Mouse (Mus musculus) heart, embryonic 14.5 days (tissue): Measurements from ENCODE around the gene Zfhx3. TPM values are rescaled to one million over a fixed set of nuclear protein-coding genes. Genes with fewer than 3 reads are reported as not detected.

Experiments
- ATAC-seq: fragments of 200-750 bp; cut with Nextera tagmentation; 2 replicates; pipeline ENCODE4 v1.8.0; 2017; ENCODE audit warnings: low read depth, moderate TSS enrichment; ENCODE audit not compliant: insufficient number of reproducible peaks, insufficient read depth, low FRiP score
- H3K27ac ChIP-seq, 2 experiments: fragments of 200-500 bp in 1 of 2; fragments of 300-500 bp in 1 of 2; sonication (generic) in 1 of 2; replicated peaks in 1 of 2; 2 replicates each; pipeline ENCODE4 v1.5.1; 2012 to 2014; ENCODE audit warnings: low read depth in 2 of 2, low read length in 2 of 2, control low read depth in 1 of 2, mild to moderate bottlenecking in 1 of 2, mixed read lengths in 1 of 2; ENCODE audit not compliant: control insufficient read depth in 1 of 2, insufficient read depth in 1 of 2
- H3K27me3 ChIP-seq: fragments of 300-500 bp; sonication (generic); 2 replicates; pipeline ENCODE4 v1.6.1; 2014; ENCODE audit warnings: mild to moderate bottlenecking, low read length, control low read depth; ENCODE audit not compliant: control insufficient read depth, insufficient read depth
- H3K36me3 ChIP-seq: fragments of 300-500 bp; sonication (generic); 2 replicates; pipeline ENCODE4 v1.6.1; 2014; ENCODE audit warnings: mild to moderate bottlenecking, control low read depth, low read length, mixed read lengths; ENCODE audit not compliant: control insufficient read depth, insufficient read depth
- H3K4me1 ChIP-seq, 2 experiments: fragments of 200-500 bp in 1 of 2; fragments of 300-500 bp in 1 of 2; sonication (generic) in 1 of 2; 2 replicates each; pipeline ENCODE4 v1.6.1; 2012 to 2014; ENCODE audit warnings: low read length in 2 of 2, control low read depth in 1 of 2, mixed read lengths in 1 of 2; ENCODE audit not compliant: control insufficient read depth in 2 of 2, insufficient read depth in 2 of 2
- H3K4me2 ChIP-seq: fragments of 300-500 bp; sonication (generic); 2 replicates; pipeline ENCODE4 v1.6.1; 2014; ENCODE audit warnings: mild to moderate bottlenecking, low read length
- H3K4me3 ChIP-seq, 2 experiments: fragments of 200-500 bp in 1 of 2; fragments of 300-500 bp in 1 of 2; sonication (generic) in 1 of 2; 2 replicates each; pipeline ENCODE4 v1.5.1; 2012 to 2014; ENCODE audit warnings: low read length in 2 of 2, mild to moderate bottlenecking in 2 of 2, control low read depth in 1 of 2, low read depth in 1 of 2, moderate library complexity in 1 of 2; ENCODE audit not compliant: control insufficient read depth in 1 of 2, insufficient read depth in 1 of 2
- H3K9ac ChIP-seq: fragments of 300-500 bp; sonication (generic); 2 replicates; pipeline ENCODE4 v1.6.1; 2014; ENCODE audit warnings: mild to moderate bottlenecking, low read length
- H3K9me3 ChIP-seq: fragments of 300-500 bp; sonication (generic); 2 replicates; pipeline ENCODE4 v1.6.1; 2016; ENCODE audit warnings: low read length, control low read depth; ENCODE audit not compliant: control insufficient read depth
- WGBS: fragments of 180-500 bp; shearing (Covaris S2); extraction: QIAGEN DNeasy Blood & Tissue Kit; methylation state at CpG from one replicate; pipeline ENCODE4 v1.1.7; 2014; 5-methylcytosine and 5-hydroxymethylcytosine counted together
- polyA plus RNA-seq: library from polyadenylated mRNA; unstranded; fragments of >200 nt; fragmentation: Nextera tagmentation; extraction: Ambion mirVana; gene quantifications from 2 replicates; pipeline ENCODE4 v1.2.1, GENCODE M21; 2014

The Zfhx3 gene
- polyA plus RNA-seq, 1 experiment from 2014 or later, result 6.4 TPM

GRCm38 (mm10) chr8:107972198-107972597, 29.8 kb downstream of the Zfhx3 start:
- Histone ChIP-seq H3K9me3 (no peaks in the 10 kb centered on the region), H3K27me3 (no peaks in the 10 kb centered on the region), H3K27ac (no peak overlapping the region), H3K4me1 (no peaks in the 10 kb centered on the region), H3K36me3 (no peaks in the 10 kb centered on the region), H3K4me3 (no peak overlapping the region), H3K9ac (no peak overlapping the region), H3K4me2 (no peak overlapping the region)
- ATAC-seq, result no peak
- 41% methylated on average over 4 of the region's 4 CpGs for WGBS

GRCm38 (mm10) chr8:107974451-107974850, 32.0 kb downstream of the Zfhx3 start:
- no peak overlapping the region for H3K9ac ChIP-seq
- no peaks in the 10 kb centered on the region for H3K36me3 ChIP-seq
- WGBS, result 56% methylated on average over 13 of the region's 13 CpGs
- no peak overlapping the region for H3K27ac ChIP-seq
- ATAC-seq, result no peak
- H3K4me2 ChIP-seq, result no peak overlapping the region
- H3K4me3 ChIP-seq, result no peak overlapping the region
- no peaks in the 10 kb centered on the region for H3K9me3 ChIP-seq
- no peaks in the 10 kb centered on the region for H3K27me3 ChIP-seq
- no peaks in the 10 kb centered on the region for H3K4me1 ChIP-seq

- H3K4me3 ChIP-seq, result no peak overlapping the region
- H3K4me1 ChIP-seq, result no peaks in the 10 kb centered on the region
- no peak overlapping the region for H3K9ac ChIP-seq
- H3K27me3 ChIP-seq, result no peaks in the 10 kb centered on the region
- H3K4me2 ChIP-seq, result no peak overlapping the region
- 87% methylated on average over 1 of the region's 1 CpGs for WGBS
- no peaks in the 10 kb centered on the region for H3K9me3 ChIP-seq
- no peaks in the 10 kb centered on the region for H3K36me3 ChIP-seq
- no peak for ATAC-seq
- H3K27ac ChIP-seq, result no peak overlapping the region
Observed at GRCm38 (mm10) chr8:107978247-107978646, 35.8 kb downstream of the Zfhx3 start.

- H3K4me2 ChIP-seq, result no peak overlapping the region
- H3K9me3 ChIP-seq, result no peaks in the 10 kb centered on the region
- ATAC-seq, result no peak
- no peaks in the 10 kb centered on the region for H3K4me1 ChIP-seq
- no peak overlapping the region for H3K4me3 ChIP-seq
- 61% methylated on average over 10 of the region's 10 CpGs for WGBS
- no peaks in the 10 kb centered on the region for H3K36me3 ChIP-seq
- no peak overlapping the region for H3K27ac ChIP-seq
- no peaks in the 10 kb centered on the region for H3K27me3 ChIP-seq
- H3K9ac ChIP-seq, result no peak overlapping the region
Observed at GRCm38 (mm10) chr8:107980618-107981017, 38.2 kb downstream of the Zfhx3 start.

- H3K4me3 ChIP-seq, result no peak overlapping the region
- no peak overlapping the region for H3K27ac ChIP-seq
- WGBS, result 73% methylated on average over 15 of the region's 15 CpGs
- H3K4me2 ChIP-seq, result no peak overlapping the region
- H3K36me3 ChIP-seq, result no peaks in the 10 kb centered on the region
- no peaks in the 10 kb centered on the region for H3K9me3 ChIP-seq
- no peak for ATAC-seq
- H3K9ac ChIP-seq, result no peak overlapping the region
- no peaks in the 10 kb centered on the region for H3K4me1 ChIP-seq
- no peaks in the 10 kb centered on the region for H3K27me3 ChIP-seq
Observed at GRCm38 (mm10) chr8:107986629-107987028, 44.2 kb downstream of the Zfhx3 start.

GRCm38 (mm10) chr8:107998874-107999273, 56.4 kb downstream of the Zfhx3 start:
- no peaks in the 10 kb centered on the region for H3K9me3 ChIP-seq
- H3K27me3 ChIP-seq, result no peaks in the 10 kb centered on the region
- peak overlapping the region in 1 of 2 experiments; percentile 52; a peak in 1 of 4 replicates for H3K27ac ChIP-seq
- 53% methylated on average over 10 of the region's 10 CpGs for WGBS
- H3K4me3 ChIP-seq, result no peak overlapping the region
- peaks cover 0 to 7% of the 10 kb centered on the region in 2 experiments; a peak in 1 of 4 replicates for H3K4me1 ChIP-seq
- H3K4me2 ChIP-seq, result no peak overlapping the region
- no peak overlapping the region for H3K9ac ChIP-seq
- no peaks in the 10 kb centered on the region for H3K36me3 ChIP-seq
- ATAC-seq, result peak; percentile 54; the same call in 1 of the 2 replicates

GRCm38 (mm10) chr8:108011516-108011915, 69.1 kb downstream of the Zfhx3 start:
- H3K4me1 ChIP-seq, result peaks cover 5 to 10% of the 10 kb centered on the region in 2 experiments; a peak in 3 of 4 replicates
- no peak overlapping the region for H3K4me2 ChIP-seq
- 51% methylated on average over 11 of the region's 11 CpGs for whole genome bisulfite sequencing
- H3K36me3 ChIP-seq, result no peaks in the 10 kb centered on the region
- no peak overlapping the region for H3K4me3 ChIP-seq
- no peaks in the 10 kb centered on the region for H3K27me3 ChIP-seq
- no peak overlapping the region for H3K9ac ChIP-seq
- H3K27ac ChIP-seq, result 0 out of 4 replicates have a peak overlapping the region, but pooled peaks of 1 of the 2 experiments have one; percentile 14
- no peak for ATAC-seq
- no peaks in the 10 kb centered on the region for H3K9me3 ChIP-seq

- ATAC-seq, result no peak
Observed at GRCm38 (mm10) chr8:108017727-108018126, 75.3 kb downstream of the Zfhx3 start.

More at GRCm38 (mm10) chr8:108017727-108018126, 75.3 kb downstream of the Zfhx3 start:
- Histone ChIP-seq H3K9me3 (no peaks in the 10 kb centered on the region), H3K9ac (no peak overlapping the region), H3K4me3 (no peak overlapping the region), H3K4me1 (no peaks in the 10 kb centered on the region), H3K27ac (no peak overlapping the region), H3K27me3 (no peaks in the 10 kb centered on the region), H3K36me3 (no peaks in the 10 kb centered on the region), H3K4me2 (no peak overlapping the region)
- 84% methylated on average over 5 of the region's 5 CpGs for WGBS
